Mouse (Mus musculus): ENCODE data around the gene Polr3h. TPM values are rescaled to one million over a fixed set of nuclear protein-coding genes. Genes with fewer than 3 reads are reported as not detected.

Polr3h gene
- polyA plus RNA-seq, 1 experiment from 2014 or later: 68.2 TPM

DNA sequence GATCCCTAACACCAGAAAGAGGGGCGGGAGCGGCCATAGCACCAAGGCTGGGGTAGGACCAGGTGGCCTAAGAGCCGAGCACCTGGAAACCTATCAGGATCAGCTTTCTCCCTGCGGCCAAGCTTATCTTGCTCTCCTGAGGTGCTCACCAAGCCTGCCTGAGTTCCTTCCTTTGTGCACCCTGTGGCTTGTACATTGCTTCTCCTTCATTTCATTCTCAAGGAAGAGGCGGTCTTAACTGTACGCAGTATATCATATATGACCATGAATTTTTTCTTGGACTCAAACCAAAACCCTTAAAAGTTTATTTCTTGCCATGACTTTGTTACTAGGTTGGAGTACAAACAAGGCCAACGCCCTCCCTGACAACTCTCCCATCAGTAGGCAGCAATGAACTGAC lies 61.8 kb downstream of the Polr3h start:
- H3K9ac ChIP-seq (ENCODE audit: low read length): no peak overlapping the region
- H3K27me3 ChIP-seq (ENCODE audit: control insufficient read depth, insufficient read depth, low read length): no peaks in the 10 kb centered on the region
- peaks cover 21% of the 10 kb centered on the region; the same call in 1 of the 2 replicates for H3K36me3 ChIP-seq (ENCODE audit: control insufficient read depth, insufficient read depth, low read length)
- 92% methylated on average over 7 of the region's 7 CpGs for WGBS
- no peak overlapping the region for H3K4me3 ChIP-seq (ENCODE audit: low read depth, low read length)
- H3K9me3 ChIP-seq (ENCODE audit: control insufficient read depth, low read length): no peaks in the 10 kb centered on the region
- H3K4me2 ChIP-seq (ENCODE audit: low read depth, severe bottlenecking): no peak overlapping the region
- H3K27ac ChIP-seq (replicated peaks; ENCODE audit: low read depth, low read length): no peak overlapping the region
- DNase-seq (ENCODE audit: low spot score) (no peak), ATAC-seq (ENCODE audit: insufficient number of reproducible peaks, low FRiP score, low TSS enrichment, low read depth) (no peak)
- no peaks in the 10 kb centered on the region for H3K4me1 ChIP-seq (ENCODE audit: control insufficient read depth, insufficient read depth, low read length)

DNA sequence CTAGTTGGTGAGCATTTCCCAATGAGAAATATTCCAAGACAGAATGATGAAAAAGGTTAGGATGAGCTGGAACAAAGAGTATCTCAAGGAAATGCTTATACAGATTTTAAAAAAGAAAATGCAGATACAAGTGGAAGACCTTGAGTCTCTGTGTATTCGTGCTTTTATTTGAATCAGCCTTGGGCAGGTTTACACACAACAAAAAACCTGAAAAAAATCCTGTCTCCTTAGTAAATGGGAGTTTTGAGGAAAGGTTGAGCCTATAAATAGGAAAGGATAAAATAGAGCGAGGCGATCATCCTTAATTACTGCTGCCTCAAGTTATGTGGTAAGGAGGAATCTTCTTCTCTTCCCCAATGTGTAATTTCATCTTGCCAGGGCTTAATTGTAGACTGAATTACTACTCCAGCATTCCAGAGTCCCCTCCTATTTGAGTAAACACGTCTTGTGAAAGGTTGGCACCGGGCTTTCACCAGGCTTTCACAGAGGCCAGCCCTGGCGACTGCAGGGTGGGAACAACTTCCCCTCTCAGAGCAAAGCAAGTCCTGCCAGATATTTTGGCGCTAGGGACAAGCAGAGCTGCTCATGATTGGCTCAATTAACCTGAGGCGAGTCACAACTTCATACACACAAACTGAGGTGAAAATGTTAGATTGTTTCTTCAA lies 65.4 kb downstream of the Polr3h start:
- Histone ChIP-seq H3K9ac (ENCODE audit: low read length) (no peak overlapping the region), H3K36me3 (ENCODE audit: control insufficient read depth, insufficient read depth, low read length) (peaks cover 6% of the 10 kb centered on the region; the same call in 1 of the 2 replicates), H3K9me3 (ENCODE audit: control insufficient read depth, low read length) (no peaks in the 10 kb centered on the region), H3K4me3 (ENCODE audit: low read depth, low read length) (no peak overlapping the region), H3K4me1 (ENCODE audit: control insufficient read depth, insufficient read depth, low read length) (no peaks in the 10 kb centered on the region), H3K4me2 (ENCODE audit: low read depth, severe bottlenecking) (no peak overlapping the region; the same call in 1 of the 2 replicates), H3K27ac (replicated peaks; ENCODE audit: low read depth, low read length) (no peak overlapping the region), H3K27me3 (ENCODE audit: control insufficient read depth, insufficient read depth, low read length) (no peaks in the 10 kb centered on the region)
- ATAC-seq (ENCODE audit: insufficient number of reproducible peaks, low FRiP score, low TSS enrichment, low read depth) (no peak), DNase-seq (ENCODE audit: low spot score) (no peak)
- WGBS: 47% methylated on average over 8 of the region's 8 CpGs

DNA sequence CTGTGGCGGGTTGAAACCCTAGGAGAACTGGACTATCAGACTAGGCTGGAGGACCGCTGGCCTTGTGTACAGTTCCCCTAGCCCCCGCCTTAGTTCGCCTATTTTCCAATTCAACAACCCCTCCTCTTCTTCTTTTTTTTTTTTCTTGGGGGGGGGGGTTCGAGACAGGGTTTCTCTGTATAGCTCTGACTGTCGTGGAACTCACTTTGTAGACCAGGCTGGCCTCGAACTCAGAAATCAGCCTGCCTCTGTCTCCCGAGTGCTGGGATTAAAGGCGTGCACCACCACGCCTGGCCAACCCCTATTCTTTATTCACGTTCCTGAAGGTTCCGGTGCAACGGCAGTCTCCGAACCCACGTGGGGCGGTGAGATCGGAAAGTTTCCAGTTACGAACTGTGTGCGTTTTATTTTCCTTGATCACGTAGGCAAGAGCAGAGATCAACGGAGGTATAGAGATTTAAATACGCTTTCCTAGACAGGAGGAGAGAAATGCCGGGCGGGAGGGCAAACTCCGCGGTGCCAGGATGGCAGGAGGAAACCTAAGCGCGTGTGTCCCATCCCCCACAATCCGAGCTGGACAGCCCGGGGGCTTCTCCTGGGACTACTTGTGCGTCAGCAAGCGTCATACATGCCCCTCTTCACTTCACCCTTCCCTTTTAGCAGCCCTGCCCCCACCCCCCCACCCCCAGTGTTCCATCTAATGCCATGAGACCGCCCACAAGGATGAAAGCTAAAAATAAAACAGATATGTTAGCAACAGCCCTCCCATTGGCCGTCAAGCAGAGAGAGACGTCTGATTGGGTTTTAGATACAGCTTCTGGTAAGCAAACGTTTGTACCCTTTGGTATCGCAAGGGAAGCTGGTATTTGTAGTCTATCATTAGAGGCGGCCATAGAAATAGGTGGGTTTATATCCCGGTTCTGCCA lies 66.4 kb downstream of the Polr3h start:
- peak overlapping the region; percentile 66 for H3K27ac ChIP-seq (replicated peaks; ENCODE audit: low read depth, low read length)
- peak overlapping the region; percentile 53 for H3K4me2 ChIP-seq (ENCODE audit: low read depth, severe bottlenecking)
- H3K9ac ChIP-seq (ENCODE audit: low read length): peak overlapping the region; percentile 74
- WGBS: under 1% methylated on average over 39 of the region's 39 CpGs
- H3K4me3 ChIP-seq (ENCODE audit: low read depth, low read length): peak overlapping the region; percentile 94
- H3K4me1 ChIP-seq (ENCODE audit: control insufficient read depth, insufficient read depth, low read length): no peaks in the 10 kb centered on the region
- no peaks in the 10 kb centered on the region for H3K9me3 ChIP-seq (ENCODE audit: control insufficient read depth, low read length)
- H3K36me3 ChIP-seq (ENCODE audit: control insufficient read depth, insufficient read depth, low read length): peaks cover 2% of the 10 kb centered on the region; the same call in 1 of the 2 replicates
- DNase-seq (ENCODE audit: low spot score) (peak; percentile 84), ATAC-seq (ENCODE audit: insufficient number of reproducible peaks, low FRiP score, low TSS enrichment, low read depth) (peak; percentile 76)
- H3K27me3 ChIP-seq (ENCODE audit: control insufficient read depth, insufficient read depth, low read length): no peaks in the 10 kb centered on the region

DNA sequence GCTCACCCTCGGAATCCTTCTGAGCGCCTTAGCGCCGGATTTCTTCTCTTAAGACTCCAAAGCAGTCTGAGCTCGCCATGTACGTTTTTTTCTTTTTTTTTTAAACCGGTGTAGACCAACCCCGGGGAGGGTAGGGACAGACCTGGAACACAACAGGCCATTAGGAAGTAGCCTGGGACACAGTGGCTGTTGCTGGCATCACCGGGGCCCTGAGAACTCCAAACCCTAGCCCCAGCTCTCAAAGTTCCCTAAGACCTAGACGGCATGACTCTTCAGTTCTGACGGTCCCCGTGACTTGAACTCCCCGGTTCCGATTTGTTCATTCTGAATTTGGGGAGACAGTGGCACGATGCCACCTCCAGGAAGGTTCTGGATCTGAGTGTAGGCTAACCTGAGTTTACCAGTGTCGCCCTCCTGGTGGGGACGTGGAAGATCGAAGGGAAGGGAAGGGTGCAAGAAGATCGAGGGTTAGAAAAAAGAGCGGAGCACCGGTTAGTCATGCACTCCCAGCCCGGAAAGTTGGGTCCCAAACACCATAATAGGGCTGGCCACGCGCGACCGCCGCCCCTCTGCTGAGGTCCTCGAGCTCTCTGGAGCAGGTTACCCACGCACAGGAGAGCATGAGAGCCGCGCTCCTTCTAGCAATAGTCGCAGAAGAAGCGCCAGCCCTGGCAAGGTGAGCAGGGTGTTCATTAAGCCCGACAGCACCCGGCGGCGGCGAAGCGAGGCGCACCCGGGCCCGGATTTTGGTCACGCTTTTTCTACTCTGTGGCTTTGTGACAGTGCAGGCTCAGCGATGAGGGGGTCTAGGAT lies 67.3 kb downstream of the Polr3h start, which contains the start of gene Tob2:
Gene Tob2 (minus strand): TSS at position 280 of the 813 bp plus-strand sequence.
- Histone ChIP-seq H3K4me2 (ENCODE audit: low read depth, severe bottlenecking) (peak within 1 kb of the TSS; percentile 53), H3K27me3 (ENCODE audit: control insufficient read depth, insufficient read depth, low read length) (no peaks in the 10 kb centered on the region), H3K36me3 (ENCODE audit: control insufficient read depth, insufficient read depth, low read length) (no peaks in the 10 kb centered on the region), H3K9ac (ENCODE audit: low read length) (peak within 1 kb of the TSS; percentile 74), H3K4me3 (ENCODE audit: low read depth, low read length) (peak within 1 kb of the TSS; percentile 94), H3K27ac (replicated peaks; ENCODE audit: low read depth, low read length) (peak within 1 kb of the TSS; percentile 66), H3K4me1 (ENCODE audit: control insufficient read depth, insufficient read depth, low read length) (no peaks in the 10 kb centered on the region), H3K9me3 (ENCODE audit: control insufficient read depth, low read length) (no peaks in the 10 kb centered on the region)
- ATAC-seq (ENCODE audit: insufficient number of reproducible peaks, low FRiP score, low TSS enrichment, low read depth) (peak; percentile 7; the same call in 1 of the 2 replicates), DNase-seq (ENCODE audit: low spot score) (peak; percentile 67)
- under 1% methylated on average over 44 of the region's 44 CpGs for WGBS

DNA sequence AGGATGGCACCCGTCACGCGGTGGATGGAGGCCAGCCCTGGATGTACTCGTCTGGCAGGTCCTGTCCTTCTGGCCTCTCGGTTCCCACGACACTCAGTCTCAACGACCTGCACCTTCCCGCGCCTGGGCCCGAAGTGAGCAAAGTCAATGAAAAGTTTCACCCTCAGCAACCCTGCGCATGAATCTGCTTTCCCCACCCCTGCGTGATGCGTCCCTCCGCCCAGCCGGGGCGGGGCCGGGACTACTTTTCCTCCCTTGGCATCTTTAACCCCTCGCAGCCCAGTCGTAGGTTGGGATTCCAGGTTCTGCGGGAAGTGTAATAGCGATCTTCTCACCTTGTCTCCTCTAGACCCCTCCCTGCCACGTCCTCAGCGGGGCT lies 67.9 kb downstream of the Polr3h start:
- Histone ChIP-seq H3K4me1 (ENCODE audit: control insufficient read depth, insufficient read depth, low read length) (no peaks in the 10 kb centered on the region), H3K9me3 (ENCODE audit: control insufficient read depth, low read length) (no peaks in the 10 kb centered on the region), H3K27ac (replicated peaks; ENCODE audit: low read depth, low read length) (peak overlapping the region; percentile 66), H3K4me2 (ENCODE audit: low read depth, severe bottlenecking) (peak overlapping the region; percentile 53), H3K36me3 (ENCODE audit: control insufficient read depth, insufficient read depth, low read length) (no peaks in the 10 kb centered on the region), H3K4me3 (ENCODE audit: low read depth, low read length) (peak overlapping the region; percentile 94), H3K27me3 (ENCODE audit: control insufficient read depth, insufficient read depth, low read length) (no peaks in the 10 kb centered on the region), H3K9ac (ENCODE audit: low read length) (peak overlapping the region; percentile 74)
- ATAC-seq (ENCODE audit: insufficient number of reproducible peaks, low FRiP score, low TSS enrichment, low read depth) (peak; percentile 52), DNase-seq (ENCODE audit: low spot score) (peak; percentile 97)
- under 1% methylated on average over 23 of the region's 23 CpGs for WGBS

DNA sequence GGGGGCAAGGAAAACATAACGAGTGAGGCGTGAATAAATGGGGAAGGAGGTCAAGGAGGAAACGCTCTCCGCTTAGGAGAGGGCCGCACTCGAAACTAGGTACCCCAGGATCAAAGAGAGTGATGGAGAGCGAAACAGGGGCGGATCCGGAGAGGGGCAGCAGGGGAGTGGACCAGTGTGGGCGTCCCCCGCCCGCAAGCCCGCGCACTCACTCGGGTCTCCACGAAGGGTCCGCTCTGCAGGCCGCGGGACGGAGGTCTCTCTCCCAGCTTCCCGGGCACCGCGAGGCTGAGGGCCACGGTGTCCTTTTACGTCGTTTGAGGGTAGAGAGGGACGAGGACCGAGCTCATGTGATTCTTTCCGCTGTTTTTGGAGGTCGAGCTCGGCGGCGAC lies 68.3 kb downstream of the Polr3h start:
- 0% methylated on average over 33 of the region's 33 CpGs for WGBS
- Histone ChIP-seq H3K4me3 (ENCODE audit: low read depth, low read length) (peak overlapping the region; percentile 94), H3K9ac (ENCODE audit: low read length) (peak overlapping the region; percentile 74), H3K4me2 (ENCODE audit: low read depth, severe bottlenecking) (peak overlapping the region; percentile 53), H3K4me1 (ENCODE audit: control insufficient read depth, insufficient read depth, low read length) (no peaks in the 10 kb centered on the region), H3K9me3 (ENCODE audit: control insufficient read depth, low read length) (no peaks in the 10 kb centered on the region), H3K27ac (replicated peaks; ENCODE audit: low read depth, low read length) (peak overlapping the region; percentile 66), H3K27me3 (ENCODE audit: control insufficient read depth, insufficient read depth, low read length) (no peaks in the 10 kb centered on the region), H3K36me3 (ENCODE audit: control insufficient read depth, insufficient read depth, low read length) (no peaks in the 10 kb centered on the region; the same call in 1 of the 2 replicates)
- DNase-seq (ENCODE audit: low spot score) (peak; percentile 76), ATAC-seq (ENCODE audit: insufficient number of reproducible peaks, low FRiP score, low TSS enrichment, low read depth) (no peak)

DNA sequence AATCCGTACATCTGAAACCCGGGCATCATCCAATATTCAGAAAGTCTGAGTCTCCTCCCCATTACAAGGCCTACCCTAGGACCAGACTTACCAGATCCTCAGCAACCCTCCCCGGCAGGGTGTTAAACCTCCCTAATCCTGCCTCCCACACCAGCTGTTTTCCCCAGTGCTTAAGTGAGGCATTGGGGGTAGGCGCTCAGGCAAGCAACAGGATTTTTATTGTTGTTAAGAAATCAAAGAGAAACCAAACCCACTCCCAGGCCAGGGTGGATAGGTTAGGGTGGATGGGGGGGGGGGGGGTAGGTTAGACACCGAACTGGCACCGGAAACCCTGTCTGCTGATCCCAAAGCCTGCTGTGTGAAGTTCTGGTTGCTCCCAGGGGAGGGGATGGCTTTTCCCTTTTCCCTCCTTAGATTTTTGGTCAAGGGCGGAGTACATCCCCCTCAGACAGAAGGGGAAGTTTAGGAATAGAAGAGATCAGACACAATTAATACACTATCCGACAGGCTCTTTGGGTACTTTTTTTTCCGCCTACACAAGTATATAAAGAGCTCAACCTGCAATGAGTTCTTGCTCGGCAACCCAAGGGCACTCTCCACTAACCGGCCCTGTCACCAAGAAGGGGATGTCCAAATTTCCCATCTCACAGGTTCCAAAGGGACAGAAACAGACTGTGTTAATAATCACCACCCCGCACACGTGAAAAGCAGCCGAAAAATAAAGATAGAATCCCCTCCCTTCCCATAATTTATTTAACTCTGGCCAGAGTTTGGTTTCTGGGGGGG lies 68.9 kb downstream of the Polr3h start:
- H3K4me2 ChIP-seq (ENCODE audit: low read depth, severe bottlenecking): peak overlapping the region; percentile 53
- H3K27ac ChIP-seq (replicated peaks; ENCODE audit: low read depth, low read length): 0 out of 2 replicates have a peak overlapping the region, but pooled peaks have one; percentile 16
- no peaks in the 10 kb centered on the region; the same call in 1 of the 2 replicates for H3K36me3 ChIP-seq (ENCODE audit: control insufficient read depth, insufficient read depth, low read length)
- no peaks in the 10 kb centered on the region for H3K27me3 ChIP-seq (ENCODE audit: control insufficient read depth, insufficient read depth, low read length)
- ATAC-seq (ENCODE audit: insufficient number of reproducible peaks, low FRiP score, low TSS enrichment, low read depth): no peak
- DNase-seq (ENCODE audit: low spot score): peak; percentile 37
- H3K9me3 ChIP-seq (ENCODE audit: control insufficient read depth, low read length): no peaks in the 10 kb centered on the region
- H3K9ac ChIP-seq (ENCODE audit: low read length): peak overlapping the region; percentile 74
- no peaks in the 10 kb centered on the region for H3K4me1 ChIP-seq (ENCODE audit: control insufficient read depth, insufficient read depth, low read length)
- WGBS: under 1% methylated on average over 14 of the region's 14 CpGs
- peak overlapping the region; percentile 94 for H3K4me3 ChIP-seq (ENCODE audit: low read depth, low read length)

Measured in limb, embryonic 11.5 days (tissue).